Mouse (Mus musculus) midbrain, postnatal 0 days (tissue): ENCODE results near the gene Gne. TPM values are rescaled to one million over a fixed set of nuclear protein-coding genes. Genes with fewer than 3 reads are reported as not detected.
"Not testable (repeated sequence)": the region's sequence is repeated elsewhere in the genome, so short reads cannot be mapped to it uniquely, and the experiment has no call there.

Experiments
- ATAC-seq: fragments of 200-750 bp; cut with Nextera tagmentation; 2 replicates; pipeline ENCODE4 v1.8.0; 2017; ENCODE audit warnings: moderate number of reproducible peaks, mild to moderate bottlenecking, moderate TSS enrichment, moderate library complexity; ENCODE audit not compliant: low FRiP score
- DNase-seq: peaks from one replicate; pipeline ENCODE4 v3.0.0-alpha.2; 2015; ENCODE audit warnings: low spot score
- H3K27ac ChIP-seq: fragments of 300-500 bp; sonication (generic); 2 replicates; pipeline ENCODE4 v1.5.1; 2014; ENCODE audit warnings: low read depth, mild to moderate bottlenecking, low read length, mixed read lengths
- H3K27me3 ChIP-seq: fragments of 300-500 bp; sonication (generic); 2 replicates; pipeline ENCODE4 v1.6.1; 2014; ENCODE audit warnings: low read length, control low read depth, mixed read lengths; ENCODE audit not compliant: insufficient read depth
- H3K36me3 ChIP-seq: fragments of 300-500 bp; sonication (generic); 2 replicates; pipeline ENCODE4 v1.6.1; 2014; ENCODE audit warnings: low read length, control low read depth, mixed read lengths; ENCODE audit not compliant: insufficient read depth
- H3K4me1 ChIP-seq: fragments of 300-500 bp; sonication (generic); 2 replicates; pipeline ENCODE4 v1.6.1; 2014; ENCODE audit warnings: mild to moderate bottlenecking, control low read depth, antibody characterized with exemption, low read length, mixed read lengths; ENCODE audit not compliant: insufficient read depth
- H3K4me2 ChIP-seq: fragments of 300-500 bp; sonication (generic); 2 replicates; pipeline ENCODE4 v1.6.1; 2014; ENCODE audit warnings: low read depth, mild to moderate bottlenecking, low read length, mixed read lengths; ENCODE audit not compliant: poor library complexity, severe bottlenecking
- H3K4me3 ChIP-seq: fragments of 300-500 bp; sonication (generic); 2 replicates; pipeline ENCODE4 v1.5.1; 2014; ENCODE audit warnings: low read depth, mild to moderate bottlenecking, low read length, moderate library complexity
- H3K9ac ChIP-seq: fragments of 300-500 bp; sonication (generic); replicated peaks from 2 replicates; pipeline ENCODE4 v1.6.1; 2014; ENCODE audit warnings: mild to moderate bottlenecking, low read length, moderate library complexity, mixed read lengths; ENCODE audit not compliant: poor library complexity, severe bottlenecking
- H3K9me3 ChIP-seq: fragments of 300-500 bp; sonication (generic); 2 replicates; pipeline ENCODE4 v1.6.1; 2016; ENCODE audit warnings: low read length, control low read depth
- CTCF ChIP-seq: IDR thresholded peaks from 2 replicates; pipeline ENCODE4 v1.5.1; 2016; ENCODE audit warnings: antibody characterized with exemption, mild to moderate bottlenecking
- WGBS: fragments of 180-500 bp; shearing (Covaris S2); extraction: QIAGEN DNeasy Blood & Tissue Kit; methylation state at CpG from one replicate; pipeline ENCODE4 v1.1.7; 2014; 5-methylcytosine and 5-hydroxymethylcytosine counted together
- polyA plus RNA-seq: library from polyadenylated mRNA; unstranded; fragments of >200 nt; fragmentation: Nextera tagmentation; extraction: Ambion mirVana; gene quantifications from 2 replicates; pipeline ENCODE4 v1.2.1, GENCODE M21; 2015
- total RNA-seq: library from RNA; depleted of rRNA; stranded (reverse); fragments of >200 nt; gene quantifications from 2 replicates; pipeline ENCODE4 v1.2.3, GENCODE M21; 2014

Gene Gne
- total and polyA plus RNA-seq, 2 experiments from 2014 or later, result 26.8 to 42.4 TPM

DNA sequence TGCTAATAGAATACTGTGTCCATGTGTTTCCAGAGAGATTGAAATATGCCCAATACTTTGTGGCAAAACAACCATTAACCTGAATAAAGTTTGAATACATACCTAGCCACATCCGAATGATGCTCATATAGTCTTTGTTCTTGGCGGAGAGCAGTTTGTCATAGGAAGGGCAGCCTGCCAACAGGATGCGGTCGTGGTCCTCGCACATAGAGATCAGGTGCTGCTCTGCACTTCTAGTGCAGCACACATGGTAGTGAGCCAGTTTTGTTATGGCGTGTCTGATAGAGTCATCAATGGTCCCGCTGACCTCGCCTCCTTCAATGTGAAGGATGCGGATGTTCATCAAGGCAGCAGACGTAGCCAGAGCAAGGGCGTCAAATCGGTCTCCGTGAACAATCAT, 24.3 kb downstream of the Gne start:
- no peak for DNase-seq
- TF ChIP-seq CTCF, result no peak
- 85% methylated on average over 13 of the region's 13 CpGs for WGBS
- Histone ChIP-seq H3K4me1 (no peaks in the 10 kb centered on the region), H3K27me3 (no peaks in the 10 kb centered on the region), H3K4me3 (no peak overlapping the region), H3K27ac (no peak overlapping the region), H3K9me3 (no peaks in the 10 kb centered on the region), H3K36me3 (peaks cover 12% of the 10 kb centered on the region; the same call in 1 of the 2 replicates), H3K9ac (no peak overlapping the region), H3K4me2 (no peak overlapping the region)
- ATAC-seq, result no peak

- no peak for ATAC-seq
- no peak overlapping the region for H3K4me2 ChIP-seq
- H3K27ac ChIP-seq, result no peak overlapping the region
- no peak overlapping the region for H3K9ac ChIP-seq
- no peak for TF ChIP-seq CTCF
- no peak overlapping the region for H3K4me3 ChIP-seq
- H3K27me3 ChIP-seq, result no peaks in the 10 kb centered on the region
- H3K4me1 ChIP-seq, result no peaks in the 10 kb centered on the region
- H3K9me3 ChIP-seq, result no peaks in the 10 kb centered on the region
- H3K36me3 ChIP-seq, result peaks cover 21% of the 10 kb centered on the region
- WGBS, result 92% methylated on average over 5 of the region's 5 CpGs
- no peak for DNase-seq
These were observed 34.2 kb downstream of the Gne start for GRCm38 (mm10) chr4:44049812-44050211.

- WGBS, result 82% methylated on average over 5 of the region's 5 CpGs
These were observed 37.9 kb downstream of the Gne start for GRCm38 (mm10) chr4:44046066-44046465.

DNA sequence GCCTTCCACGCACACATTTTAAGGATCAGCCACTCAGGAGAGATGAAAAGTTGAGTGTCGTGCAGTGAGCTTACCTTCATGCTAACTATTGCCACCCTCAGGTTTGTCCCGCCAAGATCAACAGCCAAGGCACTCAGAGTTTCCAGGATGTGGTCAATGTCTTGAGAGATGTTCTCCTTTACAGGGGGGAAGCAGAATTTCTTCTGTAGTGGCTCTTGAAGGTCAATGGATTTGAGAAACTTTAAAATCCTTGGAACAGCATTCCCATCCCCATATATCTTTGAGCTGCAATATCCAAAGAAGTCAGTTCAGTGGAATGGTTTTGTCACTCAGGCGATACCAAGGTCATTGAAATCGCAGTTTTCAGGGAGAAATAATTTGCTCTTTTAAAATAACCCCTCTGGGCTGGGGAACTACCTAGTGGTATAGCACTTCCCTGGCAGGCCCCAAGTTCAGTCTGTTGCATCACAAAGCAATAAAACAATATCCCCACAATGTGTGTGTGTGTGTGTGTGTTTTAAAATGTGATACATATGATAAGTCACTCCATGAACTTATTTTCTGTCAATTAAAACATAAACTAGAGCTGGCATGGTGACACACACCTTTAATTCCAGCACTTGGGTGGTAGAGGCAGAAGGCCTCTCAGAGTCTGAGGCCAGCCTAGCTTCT, 39.2 kb downstream of the Gne start:
- Histone ChIP-seq H3K4me2 (no peak overlapping the region), H3K27ac (no peak overlapping the region), H3K36me3 (peaks cover 44% of the 10 kb centered on the region), H3K9me3 (no peaks in the 10 kb centered on the region), H3K27me3 (no peaks in the 10 kb centered on the region), H3K9ac (no peak overlapping the region), H3K4me3 (no peak overlapping the region), H3K4me1 (no peaks in the 10 kb centered on the region)
- DNase-seq (no peak), ATAC-seq (no peak)
- no peak for TF ChIP-seq CTCF
- 92% methylated on average over 5 of the region's 5 CpGs for WGBS

More at GRCm38 (mm10) chr4:44046066-44046465, 37.9 kb downstream of the Gne start:
- no peaks in the 10 kb centered on the region for H3K9me3 ChIP-seq
- ATAC-seq (no peak), DNase-seq (no peak)
- no peaks in the 10 kb centered on the region for H3K4me1 ChIP-seq
- no peak overlapping the region for H3K4me3 ChIP-seq
- TF ChIP-seq CTCF, result no peak
- no peak overlapping the region for H3K27ac ChIP-seq
- no peak overlapping the region for H3K9ac ChIP-seq
- peaks cover 31% of the 10 kb centered on the region for H3K36me3 ChIP-seq
- H3K4me2 ChIP-seq, result no peak overlapping the region
- no peaks in the 10 kb centered on the region for H3K27me3 ChIP-seq

- H3K27ac ChIP-seq, ATAC-seq, H3K4me1 ChIP-seq, H3K4me2 ChIP-seq, H3K27me3 ChIP-seq, DNase-seq, H3K9me3 ChIP-seq, H3K4me3 ChIP-seq, H3K9ac ChIP-seq: not testable (repeated sequence)
- WGBS, result 97% methylated on average over 4 of the region's 4 CpGs
- peaks cover 60% of the 10 kb centered on the region for H3K36me3 ChIP-seq
These were observed 40.8 kb downstream of the Gne start for GRCm38 (mm10) chr4:44043182-44043581.

DNA sequence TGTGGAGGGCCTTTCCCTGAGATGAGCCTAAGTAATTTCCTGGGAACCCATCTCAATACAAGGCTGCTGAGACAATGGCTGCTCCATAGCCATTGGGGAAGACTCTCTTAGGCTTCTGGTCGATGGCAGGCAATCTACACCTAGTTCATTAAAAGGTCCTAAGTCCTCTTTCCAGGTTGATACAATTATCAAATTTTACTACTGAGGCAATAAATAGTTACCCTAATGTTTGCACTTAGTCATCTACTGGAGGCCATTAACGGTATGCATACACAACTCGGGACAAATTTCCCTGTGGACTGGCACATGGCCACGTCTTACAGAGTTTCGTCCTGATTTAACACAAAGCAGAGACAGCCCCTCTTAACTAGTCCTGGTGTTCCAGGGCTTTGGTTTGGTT, 41.5 kb downstream of the Gne start:
- no peaks in the 10 kb centered on the region for H3K9me3 ChIP-seq
- peaks cover 66% of the 10 kb centered on the region for H3K36me3 ChIP-seq
- no peak overlapping the region for H3K27ac ChIP-seq
- H3K4me1 ChIP-seq, result no peaks in the 10 kb centered on the region
- no peak overlapping the region for H3K4me2 ChIP-seq
- H3K9ac ChIP-seq, result no peak overlapping the region
- no peak for TF ChIP-seq CTCF
- WGBS, result 90% methylated on average over 5 of the region's 5 CpGs
- no peak for DNase-seq
- ATAC-seq, result no peak
- H3K4me3 ChIP-seq, result no peak overlapping the region
- H3K27me3 ChIP-seq, result no peaks in the 10 kb centered on the region
